Mouse (Mus musculus) heart, postnatal 25 days (tissue): Measurements from ENCODE around the gene Csrnp3. TPM values are rescaled to one million over a fixed set of nuclear protein-coding genes. Genes with fewer than 3 reads are reported as not detected.

ENCODE experiments used
- DNase-seq: peaks from one replicate; pipeline ENCODE4 v3.0.0; 2022; ENCODE audit warnings: low spot score
- intact Hi-C: fragments of 180-260 bp; cut with DNase I; formaldehyde crosslinking; loops from one replicate; pipeline ENCODE4 v1.15.1; 2025
- total RNA-seq, 2 experiments: library from RNA; stranded (reverse); gene quantifications; 2 replicates each; pipeline ENCODE4 v1.2.3; 2021

The Csrnp3 gene
- total RNA-seq, 2 experiments from 2014 or later = 0.22 to 0.23 TPM

- intact Hi-C loops = no loop called here
- DNase-seq = no peak
Measured at GRCm38 (mm10) chr2:65931841-65932311, 86.3 kb downstream of the Csrnp3 start.

- intact Hi-C loops = no loop called here
- no peak for DNase-seq
Measured at GRCm38 (mm10) chr2:65934099-65934498, 88.5 kb downstream of the Csrnp3 start.

- intact Hi-C loops = no loop called here
- DNase-seq = no peak
Measured at GRCm38 (mm10) chr2:65938900-65939299, 93.3 kb downstream of the Csrnp3 start.

GRCm38 (mm10) chr2:65940351-65940750 is 94.8 kb downstream of the Csrnp3 start:
- intact Hi-C loops = no loop called here

GRCm38 (mm10) chr2:65942346-65942745 is 96.8 kb downstream of the Csrnp3 start:
- DNase-seq = no peak
- intact Hi-C loops = no loop called here

More at GRCm38 (mm10) chr2:65940351-65940750, 94.8 kb downstream of the Csrnp3 start:
- DNase-seq = no peak

GRCm38 (mm10) chr2:65948808-65949207 is 103.2 kb downstream of the Csrnp3 start:
- DNase-seq = no peak
- intact Hi-C loops = no loop called here

- intact Hi-C loops = no loop called here
- DNase-seq = no peak
Measured at GRCm38 (mm10) chr2:65953726-65954340, 108.3 kb downstream of the Csrnp3 start.

GRCm38 (mm10) chr2:65955804-65956203 is 110.2 kb downstream of the Csrnp3 start:
- intact Hi-C loops = no loop called here
- DNase-seq = no peak

GRCm38 (mm10) chr2:65956727-65957126 is 111.2 kb downstream of the Csrnp3 start:
- no peak for DNase-seq
- intact Hi-C loops = no loop called here

- no peak for DNase-seq
- intact Hi-C loops = no loop called here
Measured at GRCm38 (mm10) chr2:65963420-65963819, 117.9 kb downstream of the Csrnp3 start.

GRCm38 (mm10) chr2:65968810-65969209 is 123.2 kb downstream of the Csrnp3 start:
- DNase-seq = no peak
- intact Hi-C loops = no loop called here

- no peak for DNase-seq
- intact Hi-C loops = no loop called here
Measured at GRCm38 (mm10) chr2:65973907-65974306, 128.3 kb downstream of the Csrnp3 start.

- DNase-seq = no peak
- intact Hi-C loops = no loop called here
Measured at GRCm38 (mm10) chr2:65975383-65975782, 129.8 kb downstream of the Csrnp3 start.

GRCm38 (mm10) chr2:65979338-65980053 is 133.9 kb downstream of the Csrnp3 start:
- DNase-seq = no peak
- intact Hi-C loops = no loop called here

- intact Hi-C loops = no loop called here
- no peak for DNase-seq
Measured at GRCm38 (mm10) chr2:65981470-65981869, 135.9 kb downstream of the Csrnp3 start.

GRCm38 (mm10) chr2:65981965-65982364 is 136.4 kb downstream of the Csrnp3 start:
- no peak for DNase-seq
- intact Hi-C loops = no loop called here

- DNase-seq = no peak
- intact Hi-C loops = no loop called here
Measured at GRCm38 (mm10) chr2:65985706-65986105, 140.1 kb downstream of the Csrnp3 start.

GRCm38 (mm10) chr2:65987069-65987468 is 141.5 kb downstream of the Csrnp3 start:
- no peak for DNase-seq
- intact Hi-C loops = no loop called here

- no peak for DNase-seq
- intact Hi-C loops = no loop called here
Measured at GRCm38 (mm10) chr2:65987588-65987987, 142.0 kb downstream of the Csrnp3 start.

GRCm38 (mm10) chr2:65988788-65989187 is 143.2 kb downstream of the Csrnp3 start:
- intact Hi-C loops = no loop called here
- no peak for DNase-seq

GRCm38 (mm10) chr2:65990108-65990507 is 144.5 kb downstream of the Csrnp3 start:
- DNase-seq = no peak
- intact Hi-C loops = no loop called here

- DNase-seq = no peak
- intact Hi-C loops = no loop called here
Measured at GRCm38 (mm10) chr2:65990754-65991153, 145.2 kb downstream of the Csrnp3 start.
